Mouse (Mus musculus) granulocyte monocyte progenitor cell, adult 5-6 weeks (primary cell): ENCODE results near the gene Ormdl3. TPM values are rescaled to one million over a fixed set of nuclear protein-coding genes. Genes with fewer than 3 reads are reported as not detected.
A peak's percentile ranks its signal among the peaks of the same experiment; 100 is the strongest.
"Not testable (repeated sequence)": the region's sequence is repeated elsewhere in the genome, so short reads cannot be mapped to it uniquely, and the experiment has no call there.

ENCODE experiments used
- ATAC-seq: replicated peaks from 2 replicates; pipeline ENCODE4 v1.8.0; 2016; ENCODE audit warnings: mild to moderate bottlenecking, moderate TSS enrichment, inconsistent platforms; ENCODE audit not compliant: poor library complexity, severe bottlenecking
- total RNA-seq, 2 experiments: library from RNA; stranded (forward) in 1 of 2; stranded (reverse) in 1 of 2; fragments of 200-712, 200-1000 nt in 1 of 2; fragments of >200 nt in 1 of 2; fragmentation: Nextera tagmentation in 1 of 2; gene quantifications; 2 replicates each; pipeline ENCODE4 v1.2.3; 2014 to 2017

Ormdl3 gene
- 5.9 and 7.3 TPM in 2 replicates for total RNA-seq (2014; fragmentation: Nextera tagmentation)
- 7.7 and 8.6 TPM in 2 replicates for total RNA-seq (2017)

GRCm38 (mm10) chr11:98586892-98587563 is at the start of gene Ormdl3:
TSS of gene Ormdl3 (minus strand) at chr11:98587368.
- ATAC-seq, result peak; percentile 83

DNA sequence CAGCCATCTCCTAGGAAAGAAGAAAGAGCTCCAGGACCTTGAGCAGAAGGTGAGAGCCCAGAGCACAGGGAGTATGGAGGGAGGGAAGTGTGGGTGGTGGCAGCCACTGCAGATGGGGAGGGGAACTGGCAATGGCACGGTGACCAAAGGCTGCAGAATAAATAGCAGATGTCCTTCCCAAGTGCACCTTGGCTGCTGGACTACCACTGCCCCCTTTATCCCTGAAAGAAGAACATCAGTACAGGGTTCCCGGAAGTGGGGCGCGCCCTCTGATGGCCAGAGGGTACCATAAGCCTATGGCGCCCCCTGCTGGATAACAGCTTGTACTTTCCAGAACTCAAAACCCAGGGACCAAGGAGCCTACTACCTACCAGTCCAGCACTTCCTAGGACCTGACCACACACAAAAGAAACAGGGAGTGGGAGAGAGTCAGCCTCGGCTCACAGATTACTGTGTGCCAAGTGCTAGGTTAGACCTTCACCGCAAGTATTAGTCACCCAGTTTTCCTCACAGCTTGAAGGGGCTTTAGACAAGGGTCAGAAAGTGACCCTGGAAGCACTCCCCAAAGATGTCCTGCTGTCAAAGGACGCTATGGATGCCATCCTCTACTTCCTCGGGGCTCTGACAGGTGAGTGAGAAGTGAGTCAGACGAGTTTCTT is 48.3 kb upstream of the Ormdl3 start:
- peak; percentile 96 for ATAC-seq

DNA sequence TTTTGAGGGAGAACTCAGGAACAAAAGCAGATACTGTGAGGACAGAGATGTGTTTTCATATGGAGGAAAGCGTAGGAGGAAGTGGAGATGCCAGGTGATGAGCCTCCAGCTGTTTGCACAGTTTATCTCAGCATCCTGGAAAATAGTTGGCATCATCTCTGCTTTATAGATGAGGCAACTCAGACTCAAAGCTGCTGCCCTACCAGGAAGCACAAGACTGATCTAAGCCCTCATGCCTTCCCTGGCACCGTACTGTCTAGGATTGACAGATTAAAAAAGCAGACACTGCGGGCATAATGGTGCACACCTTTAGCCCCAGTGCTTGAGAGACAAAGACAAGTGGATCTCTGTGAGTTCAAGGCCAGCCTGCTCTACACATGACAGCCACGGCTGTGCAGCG is 43.5 kb upstream of the Ormdl3 start:
- no peak for ATAC-seq

DNA sequence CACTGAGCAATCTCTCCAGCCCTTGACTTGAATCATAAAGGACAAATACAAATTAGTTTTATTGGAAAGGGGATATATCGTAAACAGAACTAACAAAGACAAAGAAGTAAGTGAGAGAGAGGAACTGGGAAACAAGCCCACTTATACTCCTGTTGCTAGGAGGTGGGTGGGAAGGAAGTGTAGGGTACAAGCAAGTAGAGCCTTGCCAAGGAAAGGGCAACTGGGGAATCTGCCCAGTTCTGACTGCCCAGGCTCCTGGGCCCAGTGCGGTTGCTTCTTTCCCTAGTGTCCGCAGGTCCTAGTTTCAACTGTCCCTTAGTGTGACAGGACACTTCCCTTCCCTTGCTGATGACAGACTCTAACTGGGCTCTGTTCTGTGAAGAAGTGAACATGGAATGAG is 41.5 kb upstream of the Ormdl3 start:
- no peak for ATAC-seq

DNA sequence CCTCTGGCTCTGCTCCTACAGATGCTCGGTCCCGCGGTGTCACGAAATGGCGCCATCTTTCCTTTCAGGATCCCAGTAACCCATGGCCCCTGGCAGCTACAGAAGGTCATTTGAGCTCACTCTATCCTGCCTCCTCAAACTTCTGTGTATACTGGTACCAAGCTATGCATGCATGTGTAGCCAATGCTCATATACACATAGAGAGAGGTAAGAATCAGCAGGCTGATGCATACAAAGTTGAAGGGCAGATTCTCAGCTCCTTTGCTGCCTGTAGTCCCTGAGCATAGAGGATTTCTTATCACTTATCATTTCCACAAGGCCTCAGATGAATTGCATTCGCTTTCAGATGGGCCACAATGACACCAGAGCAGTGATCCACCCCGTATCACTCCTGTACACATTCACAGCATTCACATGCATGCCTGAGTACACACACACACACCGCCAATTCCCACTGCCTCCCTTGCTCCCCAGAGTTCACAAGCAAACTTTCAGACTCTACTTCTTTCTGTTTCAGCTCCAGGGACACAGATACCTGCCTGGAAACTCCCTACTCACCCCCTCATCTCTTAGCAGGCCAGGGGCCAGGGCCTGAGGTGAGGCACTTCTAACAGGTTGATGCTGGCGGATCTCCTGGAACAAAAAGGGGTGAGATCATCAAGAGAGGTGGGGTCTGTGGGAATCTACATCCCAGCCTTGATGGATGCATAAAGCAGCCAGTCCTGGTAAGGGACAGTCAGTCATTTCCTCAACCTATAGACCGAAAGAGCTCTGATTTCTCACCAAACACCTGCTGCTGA is 38.6 kb upstream of the Ormdl3 start, which contains the start of the genes Gm12355 and Gsdma3:
Gm12355 (minus strand) TSS at position 51 of the 800 bp plus-strand sequence.
Gsdma3 (plus strand) TSS at position 750 of the 800 bp plus-strand sequence.
- no peak for ATAC-seq

- not testable (repeated sequence) for ATAC-seq
These were observed 37.2 kb upstream of the Ormdl3 start for GRCm38 (mm10) chr11:98624381-98624780.

DNA sequence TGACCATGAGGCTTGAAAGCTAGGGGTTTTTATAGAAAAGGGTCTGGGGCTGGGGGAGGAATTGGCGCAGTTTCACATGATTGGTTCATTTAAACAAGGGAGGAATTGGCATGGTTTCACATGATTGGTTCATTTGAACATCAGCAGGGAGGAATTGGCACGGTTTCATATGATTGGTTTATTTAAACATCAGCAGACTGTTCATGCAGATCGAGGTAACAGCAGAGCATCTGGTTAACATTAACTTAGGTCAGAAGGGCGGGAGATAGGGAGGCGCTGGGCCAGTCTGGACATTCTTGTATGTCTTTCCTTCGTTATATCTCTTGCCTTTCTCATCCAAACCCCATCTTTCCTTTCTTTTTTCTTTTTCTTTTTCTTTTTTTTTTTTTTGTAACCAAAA is 36.8 kb upstream of the Ormdl3 start:
- not testable (repeated sequence) for ATAC-seq

DNA sequence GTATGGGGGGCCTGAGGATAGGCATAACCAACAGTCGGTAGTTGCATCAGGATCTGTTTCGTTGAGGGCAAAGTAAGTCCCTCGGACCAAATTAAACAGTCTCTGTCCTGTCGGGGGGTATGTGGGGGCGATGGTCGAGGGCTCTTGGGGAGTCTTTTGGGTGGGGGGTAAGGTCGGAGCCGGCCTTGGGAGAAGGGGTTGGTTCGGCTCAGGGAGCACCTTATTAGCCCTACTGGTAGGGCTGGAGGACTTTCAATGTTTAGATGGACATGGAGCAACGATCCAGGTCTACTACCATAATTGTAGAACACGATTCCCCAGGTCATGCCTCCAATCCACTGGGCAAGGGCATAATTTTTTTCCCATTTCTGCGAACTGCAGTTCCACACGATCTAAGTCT is 33.6 kb upstream of the Ormdl3 start:
- no peak for ATAC-seq

- peak; percentile 69 for ATAC-seq
These were observed 19.6 kb upstream of the Ormdl3 start for GRCm38 (mm10) chr11:98606763-98607162.

- ATAC-seq, result not testable (repeated sequence)
These were observed 17.7 kb upstream of the Ormdl3 start for GRCm38 (mm10) chr11:98604911-98605310.

DNA sequence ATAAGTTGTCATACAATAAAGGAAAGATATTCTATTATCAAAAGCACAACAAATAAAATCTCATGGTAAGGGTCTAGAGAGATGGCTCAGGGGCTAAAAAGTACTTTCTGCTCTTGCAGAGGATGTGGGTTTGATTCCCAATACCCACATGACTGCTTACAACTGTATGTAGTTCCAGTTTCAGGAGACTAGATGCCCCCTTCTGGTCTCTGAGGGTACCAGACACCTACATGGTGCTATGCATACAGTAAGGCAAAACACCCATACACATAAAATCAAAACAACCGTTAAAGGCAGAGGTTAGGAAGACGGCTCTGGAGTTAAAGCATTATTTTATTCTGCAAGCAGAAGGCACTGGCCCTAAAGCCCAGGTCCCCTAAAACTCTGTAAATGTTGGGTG is 16.8 kb upstream of the Ormdl3 start:
- no peak for ATAC-seq

- peak; percentile 63 for ATAC-seq
These were observed 15.0 kb upstream of the Ormdl3 start for GRCm38 (mm10) chr11:98602090-98602690.

- 0 out of 2 replicates have a peak, but pooled peaks have one; percentile 12 for ATAC-seq
These were observed 12.1 kb upstream of the Ormdl3 start for GRCm38 (mm10) chr11:98599291-98599690.

DNA sequence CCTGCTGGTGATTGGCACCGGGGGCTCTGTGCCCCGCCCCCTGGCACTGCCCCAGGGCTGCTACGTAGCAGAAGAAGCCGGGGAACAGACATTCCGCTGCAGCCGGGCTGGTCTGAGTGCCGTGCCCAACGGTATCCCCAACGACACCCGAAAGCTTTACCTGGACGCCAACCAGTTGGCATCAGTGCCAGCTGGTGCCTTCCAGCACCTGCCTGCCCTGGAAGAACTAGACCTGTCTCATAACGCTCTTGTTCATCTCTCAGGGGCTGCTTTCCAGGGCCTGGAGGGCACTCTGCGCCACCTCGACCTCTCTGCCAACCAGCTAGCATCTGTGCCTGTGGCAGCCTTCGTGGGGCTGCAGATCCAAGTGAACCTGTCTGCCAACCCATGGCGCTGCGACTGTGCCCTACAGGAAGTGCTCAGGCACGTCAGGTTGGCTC is 11.7 kb upstream of the Ormdl3 start:
- no peak for ATAC-seq

DNA sequence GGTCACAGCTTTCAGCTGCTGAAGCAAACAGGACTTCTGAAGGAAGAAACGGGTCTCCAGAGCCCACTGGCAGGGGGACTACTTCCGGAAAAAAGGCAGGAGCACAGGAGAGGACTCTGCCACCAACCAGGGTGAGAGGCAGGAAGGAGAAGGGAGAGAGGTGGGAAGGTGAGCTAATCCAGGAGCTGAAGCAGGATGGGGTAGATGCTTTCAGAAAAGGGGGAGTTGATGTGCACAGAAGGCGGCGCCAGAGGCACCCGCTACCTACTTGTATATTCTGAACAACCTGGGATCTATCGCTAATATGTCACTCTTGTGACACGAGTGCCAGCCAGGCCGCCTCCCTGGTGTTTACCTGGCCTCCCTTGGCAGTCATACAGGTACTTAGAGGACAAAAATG is 10.8 kb upstream of the Ormdl3 start, which contains the start of gene Lrrc3c:
Lrrc3c (plus strand) TSS at position 301 of the 400 bp plus-strand sequence.
- ATAC-seq, result no peak

DNA sequence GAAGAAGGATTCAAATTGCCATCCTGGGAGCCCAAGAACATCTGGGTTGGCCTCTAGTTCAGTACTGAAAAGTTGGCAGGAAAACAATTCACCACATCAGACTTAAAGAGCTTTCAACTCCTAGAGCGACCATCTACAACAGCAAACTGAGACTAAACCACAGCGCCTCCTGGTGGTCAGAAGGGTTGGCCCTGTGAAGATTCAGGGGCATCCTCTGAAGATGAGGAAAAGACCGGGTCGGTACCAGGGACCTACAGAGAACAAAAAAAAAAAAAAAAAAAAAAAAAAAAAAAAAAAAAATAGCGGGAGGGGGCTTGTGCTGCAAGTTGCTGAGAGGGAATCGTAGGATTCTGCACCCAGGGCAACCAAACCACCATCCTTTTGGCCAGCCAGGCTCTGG is 10.2 kb upstream of the Ormdl3 start:
- peak; percentile 69 for ATAC-seq

GRCm38 (mm10) chr11:98595955-98596354 is 8.8 kb upstream of the Ormdl3 start:
- ATAC-seq, result no peak

GRCm38 (mm10) chr11:98595473-98595872 is 8.3 kb upstream of the Ormdl3 start:
- ATAC-seq, result no peak

GRCm38 (mm10) chr11:98595021-98595420 is 7.9 kb upstream of the Ormdl3 start:
- ATAC-seq, result no peak
